Mouse (Mus musculus): ENCODE data around the gene Fam84a. TPM values are rescaled to one million over a fixed set of nuclear protein-coding genes. Genes with fewer than 3 reads are reported as not detected.

Fam84a gene
- polyA plus RNA-seq (2014; fragmentation: Nextera tagmentation; extraction: Ambion mirVana), result 62.7 and 65.3 TPM in 2 replicates

DNA sequence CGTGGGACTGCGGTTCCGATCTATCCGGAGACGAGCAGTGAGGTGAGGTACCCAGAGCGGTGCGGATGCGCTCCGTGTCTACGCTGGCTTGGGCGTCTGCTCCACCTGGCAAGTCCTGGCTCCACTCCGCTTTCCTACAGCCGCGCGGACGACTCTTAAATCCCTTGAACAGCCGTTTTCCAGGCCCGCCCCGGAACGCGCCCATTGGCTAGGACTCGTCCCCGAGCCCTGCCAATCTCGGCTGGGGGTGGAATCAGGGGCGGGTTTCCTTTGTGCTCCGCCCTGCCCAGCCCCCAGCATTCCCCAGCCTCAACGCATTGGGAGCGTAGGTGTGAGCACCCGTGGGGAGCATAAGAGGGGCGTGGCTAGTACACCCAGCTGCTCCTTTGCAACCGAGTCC is at the start of gene Fam84a:
Gene Fam84a (minus strand): TSS at position 134 of the 400 bp plus-strand sequence.
- Histone ChIP-seq H3K27me3 (ENCODE audit: control insufficient read depth, insufficient read depth, low read length) (peaks cover 7% of the 10 kb centered on the region; the same call in 1 of the 2 replicates), H3K4me3 (ENCODE audit: low read depth, low read length) (peak within 1 kb of the TSS; percentile 62), H3K9ac (replicated peaks; ENCODE audit: low read depth, low read length) (peak within 1 kb of the TSS; percentile 63), H3K4me1 (ENCODE audit: control insufficient read depth, insufficient read depth, low read length) (no peaks in the 10 kb centered on the region; the same call in 1 of the 2 replicates), H3K36me3 (ENCODE audit: control insufficient read depth, insufficient read depth, low read length) (no peaks in the 10 kb centered on the region), H3K27ac (ENCODE audit: low read depth, low read length) (peak within 1 kb of the TSS; percentile 66; the same call in 1 of the 2 replicates), H3K4me2 (ENCODE audit: low read depth, low read length) (peak within 1 kb of the TSS; percentile 69), H3K9me3 (ENCODE audit: control insufficient read depth, low read length) (no peaks in the 10 kb centered on the region)
- peak; percentile 98 for ATAC-seq (ENCODE audit: low read depth)
- under 1% methylated on average over 31 of the region's 31 CpGs for WGBS

DNA sequence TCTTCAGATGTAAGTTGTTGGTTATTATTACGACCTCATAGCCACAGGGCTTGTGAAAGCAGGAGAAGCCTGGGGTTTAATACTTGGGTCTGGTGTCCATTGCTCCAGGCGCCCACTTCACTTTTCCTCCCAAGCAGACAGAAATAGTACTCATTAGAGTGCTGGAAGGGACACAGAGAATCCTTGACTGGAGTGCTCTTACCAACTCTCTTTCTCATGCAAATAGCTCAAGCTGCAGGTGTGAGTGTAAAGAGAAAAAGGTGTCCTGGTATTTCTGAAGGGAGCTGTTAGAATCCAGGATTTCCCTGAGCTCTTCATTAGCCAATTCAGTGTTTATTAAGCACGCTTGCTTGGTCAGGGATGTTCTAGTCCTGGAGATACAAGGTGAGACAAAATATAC is 43.6 kb upstream of the Fam84a start:
- no peak overlapping the region for H3K4me3 ChIP-seq (ENCODE audit: low read depth, low read length)
- H3K9ac ChIP-seq (replicated peaks; ENCODE audit: low read depth, low read length), result no peak overlapping the region
- no peaks in the 10 kb centered on the region for H3K27me3 ChIP-seq (ENCODE audit: control insufficient read depth, insufficient read depth, low read length)
- no peak for ATAC-seq (ENCODE audit: low read depth)
- whole genome bisulfite sequencing, result 75% methylated on average over 3 of the region's 3 CpGs
- no peaks in the 10 kb centered on the region for H3K4me1 ChIP-seq (ENCODE audit: control insufficient read depth, insufficient read depth, low read length)
- H3K4me2 ChIP-seq (ENCODE audit: low read depth, low read length), result no peak overlapping the region
- no peaks in the 10 kb centered on the region for H3K36me3 ChIP-seq (ENCODE audit: control insufficient read depth, insufficient read depth, low read length)
- no peak overlapping the region for H3K27ac ChIP-seq (ENCODE audit: low read depth, low read length)
- no peaks in the 10 kb centered on the region for H3K9me3 ChIP-seq (ENCODE audit: control insufficient read depth, low read length)

DNA sequence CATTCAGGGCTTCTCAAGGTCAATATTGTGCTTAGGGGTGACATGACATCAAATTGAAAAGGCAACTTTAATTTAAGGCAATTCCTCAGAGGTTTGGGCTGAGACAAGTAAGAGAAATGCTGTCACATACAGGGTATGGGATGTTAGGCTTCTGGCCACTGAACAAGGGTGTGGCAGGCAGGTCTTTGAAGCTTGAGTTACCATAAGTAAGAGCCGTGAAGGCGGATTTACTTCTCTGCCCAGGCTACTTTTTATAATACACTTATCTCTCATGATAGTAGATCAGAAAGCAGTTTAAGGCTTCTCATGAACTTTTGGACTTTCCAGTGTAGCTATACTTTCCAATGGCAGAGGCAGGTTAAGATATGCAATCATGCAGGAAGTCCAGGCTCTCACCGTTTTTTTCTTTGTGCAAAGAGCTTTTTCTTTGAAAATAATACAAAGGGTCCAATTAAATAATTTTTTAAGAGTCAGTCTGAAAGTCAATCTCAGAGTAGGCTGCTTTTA is 34.9 kb upstream of the Fam84a start:
- H3K27ac ChIP-seq (ENCODE audit: low read depth, low read length), result no peak overlapping the region
- no peak for ATAC-seq (ENCODE audit: low read depth)
- H3K27me3 ChIP-seq (ENCODE audit: control insufficient read depth, insufficient read depth, low read length), result no peaks in the 10 kb centered on the region
- no peak overlapping the region for H3K9ac ChIP-seq (replicated peaks; ENCODE audit: low read depth, low read length)
- H3K4me2 ChIP-seq (ENCODE audit: low read depth, low read length), result no peak overlapping the region
- no peaks in the 10 kb centered on the region for H3K36me3 ChIP-seq (ENCODE audit: control insufficient read depth, insufficient read depth, low read length)
- H3K4me3 ChIP-seq (ENCODE audit: low read depth, low read length), result no peak overlapping the region
- no peaks in the 10 kb centered on the region for H3K9me3 ChIP-seq (ENCODE audit: control insufficient read depth, low read length)
- no peaks in the 10 kb centered on the region for H3K4me1 ChIP-seq (ENCODE audit: control insufficient read depth, insufficient read depth, low read length)
- 84% methylated on average over 3 of the region's 3 CpGs for WGBS

DNA sequence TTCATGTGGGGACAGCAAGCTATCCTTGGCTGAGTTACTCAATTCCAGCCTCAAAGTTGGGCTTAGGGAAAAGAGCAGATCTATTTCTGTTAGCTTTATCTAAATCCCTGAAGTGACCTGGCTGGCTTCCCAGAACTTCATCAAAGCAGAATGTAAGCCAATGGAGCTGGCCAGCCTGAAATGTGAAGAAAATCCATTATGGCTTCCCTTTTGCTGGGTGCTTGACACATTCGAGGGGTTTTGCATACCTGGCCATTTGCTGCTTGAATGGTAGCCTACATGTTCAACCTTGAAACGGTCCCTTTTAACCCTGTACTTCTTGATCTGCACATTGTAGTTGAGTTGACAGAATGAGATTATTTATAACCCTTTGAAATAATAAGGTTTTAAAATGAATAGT is 13.9 kb upstream of the Fam84a start:
- H3K27me3 ChIP-seq (ENCODE audit: control insufficient read depth, insufficient read depth, low read length), result no peaks in the 10 kb centered on the region
- no peak overlapping the region for H3K4me2 ChIP-seq (ENCODE audit: low read depth, low read length)
- 74% methylated on average over 2 of the region's 2 CpGs for WGBS
- no peaks in the 10 kb centered on the region for H3K36me3 ChIP-seq (ENCODE audit: control insufficient read depth, insufficient read depth, low read length)
- no peaks in the 10 kb centered on the region for H3K9me3 ChIP-seq (ENCODE audit: control insufficient read depth, low read length)
- no peak overlapping the region for H3K4me3 ChIP-seq (ENCODE audit: low read depth, low read length)
- no peaks in the 10 kb centered on the region for H3K4me1 ChIP-seq (ENCODE audit: control insufficient read depth, insufficient read depth, low read length)
- no peak overlapping the region for H3K9ac ChIP-seq (replicated peaks; ENCODE audit: low read depth, low read length)
- ATAC-seq (ENCODE audit: low read depth), result no peak
- no peak overlapping the region for H3K27ac ChIP-seq (ENCODE audit: low read depth, low read length)

DNA sequence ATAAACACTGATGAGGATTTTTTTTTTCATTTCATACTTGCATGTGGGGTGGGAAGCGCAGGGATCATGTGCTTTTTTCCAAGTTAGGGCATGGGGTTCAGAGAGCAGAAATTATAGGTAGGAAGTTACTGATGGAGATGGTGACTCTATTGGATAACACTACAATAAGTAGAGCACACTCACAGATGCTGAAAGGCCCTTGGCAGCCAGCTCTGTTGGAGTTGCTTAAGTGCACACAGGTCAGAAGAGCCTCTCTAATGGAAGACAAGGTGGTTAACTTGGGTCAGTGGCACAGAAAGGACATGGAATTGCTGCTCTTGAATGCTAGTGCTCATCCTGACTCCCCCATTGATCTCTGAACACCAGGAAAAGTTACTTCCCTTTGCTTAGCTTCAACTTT is 13.1 kb upstream of the Fam84a start:
- no peak overlapping the region for H3K4me2 ChIP-seq (ENCODE audit: low read depth, low read length)
- H3K4me1 ChIP-seq (ENCODE audit: control insufficient read depth, insufficient read depth, low read length), result no peaks in the 10 kb centered on the region
- no peaks in the 10 kb centered on the region for H3K9me3 ChIP-seq (ENCODE audit: control insufficient read depth, low read length)
- no peak for ATAC-seq (ENCODE audit: low read depth)
- H3K27ac ChIP-seq (ENCODE audit: low read depth, low read length), result no peak overlapping the region
- 90% methylated on average over 1 of the region's 1 CpGs for WGBS
- no peak overlapping the region for H3K9ac ChIP-seq (replicated peaks; ENCODE audit: low read depth, low read length)
- H3K27me3 ChIP-seq (ENCODE audit: control insufficient read depth, insufficient read depth, low read length), result no peaks in the 10 kb centered on the region
- H3K36me3 ChIP-seq (ENCODE audit: control insufficient read depth, insufficient read depth, low read length), result no peaks in the 10 kb centered on the region
- H3K4me3 ChIP-seq (ENCODE audit: low read depth, low read length), result no peak overlapping the region

DNA sequence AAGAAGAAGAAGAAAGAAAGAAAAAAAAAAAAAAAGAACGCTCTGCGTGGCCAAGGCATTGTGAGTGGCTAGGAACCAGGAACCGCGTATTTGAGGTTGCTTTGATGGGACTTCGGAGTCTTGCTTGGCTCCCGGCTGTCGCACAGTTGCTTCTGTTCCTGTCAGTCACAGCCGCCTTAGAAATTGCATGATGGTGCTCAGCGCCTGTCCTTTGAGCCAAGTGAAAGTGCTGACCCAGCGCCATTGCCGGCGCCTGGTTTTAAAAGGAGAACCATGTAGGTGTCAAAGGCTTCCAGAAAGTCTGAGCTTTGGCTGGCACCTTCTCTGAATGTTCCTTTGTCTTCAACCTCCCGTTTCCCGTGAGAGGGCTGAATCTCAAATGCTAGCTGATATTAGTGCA is 572 bp upstream of the Fam84a start:
- Histone ChIP-seq H3K27me3 (ENCODE audit: control insufficient read depth, insufficient read depth, low read length) (peaks cover 7% of the 10 kb centered on the region; the same call in 1 of the 2 replicates), H3K27ac (ENCODE audit: low read depth, low read length) (0 out of 2 replicates have a peak overlapping the region, but pooled peaks have one; percentile 23), H3K9me3 (ENCODE audit: control insufficient read depth, low read length) (no peaks in the 10 kb centered on the region), H3K4me2 (ENCODE audit: low read depth, low read length) (peak overlapping the region; percentile 69), H3K4me1 (ENCODE audit: control insufficient read depth, insufficient read depth, low read length) (no peaks in the 10 kb centered on the region; the same call in 1 of the 2 replicates), H3K4me3 (ENCODE audit: low read depth, low read length) (peak overlapping the region; percentile 62), H3K9ac (replicated peaks; ENCODE audit: low read depth, low read length) (no peak overlapping the region; the same call in 1 of the 2 replicates), H3K36me3 (ENCODE audit: control insufficient read depth, insufficient read depth, low read length) (no peaks in the 10 kb centered on the region)
- peak; percentile 18; the same call in 1 of the 2 replicates for ATAC-seq (ENCODE audit: low read depth)
- WGBS, result 0% methylated on average over 14 of the region's 14 CpGs

DNA sequence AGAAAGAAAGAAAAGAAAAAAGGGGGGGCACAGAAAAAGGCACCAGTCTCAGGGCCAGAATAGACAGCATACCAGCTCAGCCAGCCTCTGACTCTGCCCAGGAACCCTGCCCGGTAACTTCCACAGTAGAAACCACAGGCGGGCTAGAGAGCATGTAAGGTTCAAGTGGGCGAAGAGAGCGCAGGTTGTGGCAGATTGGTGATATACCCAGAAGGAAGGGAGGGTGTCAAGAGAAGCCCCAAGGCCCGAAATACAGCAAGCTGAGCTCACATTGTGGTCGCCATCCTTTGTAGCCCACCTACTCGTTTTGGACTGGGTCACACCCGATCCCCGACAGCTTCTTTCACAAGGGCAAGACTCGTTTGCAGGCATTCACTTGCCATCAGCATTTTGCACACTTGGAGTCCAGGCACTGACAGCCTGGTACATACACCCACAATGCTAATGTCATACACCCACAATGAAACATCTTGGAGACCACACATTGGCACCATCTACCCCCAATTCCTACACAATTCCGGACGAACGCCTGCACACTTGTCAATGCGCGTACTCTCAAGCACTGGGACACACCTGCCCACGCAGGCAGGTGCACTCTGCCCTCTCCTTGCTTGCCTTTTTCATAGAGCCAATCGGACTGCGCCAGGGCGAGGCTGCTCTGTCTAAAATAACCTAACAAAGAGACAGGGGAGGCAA is 770 bp downstream of the Fam84a start:
- peak; percentile 47 for ATAC-seq (ENCODE audit: low read depth)
- H3K27ac ChIP-seq (ENCODE audit: low read depth, low read length), result peak overlapping the region; percentile 66; the same call in 1 of the 2 replicates
- H3K36me3 ChIP-seq (ENCODE audit: control insufficient read depth, insufficient read depth, low read length), result no peaks in the 10 kb centered on the region
- no peaks in the 10 kb centered on the region for H3K9me3 ChIP-seq (ENCODE audit: control insufficient read depth, low read length)
- peak overlapping the region; percentile 63 for H3K9ac ChIP-seq (replicated peaks; ENCODE audit: low read depth, low read length)
- H3K4me2 ChIP-seq (ENCODE audit: low read depth, low read length), result peak overlapping the region; percentile 69
- peak overlapping the region; percentile 62 for H3K4me3 ChIP-seq (ENCODE audit: low read depth, low read length)
- whole genome bisulfite sequencing, result 4% methylated on average over 19 of the region's 19 CpGs
- peaks cover 7% of the 10 kb centered on the region; the same call in 1 of the 2 replicates for H3K27me3 ChIP-seq (ENCODE audit: control insufficient read depth, insufficient read depth, low read length)
- H3K4me1 ChIP-seq (ENCODE audit: control insufficient read depth, insufficient read depth, low read length), result no peaks in the 10 kb centered on the region; the same call in 1 of the 2 replicates

DNA sequence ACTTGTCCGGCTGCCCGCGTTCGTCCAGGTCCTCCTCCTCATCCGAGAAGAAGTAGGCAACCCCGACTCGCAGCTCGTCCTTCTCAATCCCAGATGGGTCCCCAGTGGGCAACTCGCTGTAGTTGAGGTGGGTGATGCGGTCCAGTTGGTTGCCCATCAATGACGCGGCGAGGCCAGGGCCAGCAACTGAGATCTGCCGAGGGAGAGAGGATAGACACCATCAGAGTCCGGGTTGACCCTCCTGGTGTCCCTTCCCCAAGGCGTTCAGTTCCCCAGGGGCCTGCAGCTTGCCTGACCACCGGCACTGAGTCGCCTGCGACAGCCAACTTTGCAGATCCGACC is 1.3 kb downstream of the Fam84a start:
- under 1% methylated on average over 20 of the region's 20 CpGs for WGBS
- no peak for ATAC-seq (ENCODE audit: low read depth)

More for the DNA sequence above, 1.3 kb downstream of the Fam84a start:
- Histone ChIP-seq H3K9me3 (ENCODE audit: control insufficient read depth, low read length) (no peaks in the 10 kb centered on the region), H3K4me1 (ENCODE audit: control insufficient read depth, insufficient read depth, low read length) (no peaks in the 10 kb centered on the region; the same call in 1 of the 2 replicates), H3K4me2 (ENCODE audit: low read depth, low read length) (peak overlapping the region; percentile 69), H3K9ac (replicated peaks; ENCODE audit: low read depth, low read length) (peak overlapping the region; percentile 63), H3K4me3 (ENCODE audit: low read depth, low read length) (peak overlapping the region; percentile 62), H3K27me3 (ENCODE audit: control insufficient read depth, insufficient read depth, low read length) (peaks cover 7% of the 10 kb centered on the region; the same call in 1 of the 2 replicates), H3K36me3 (ENCODE audit: control insufficient read depth, insufficient read depth, low read length) (no peaks in the 10 kb centered on the region), H3K27ac (ENCODE audit: low read depth, low read length) (no peak overlapping the region; the same call in 1 of the 2 replicates)

All from neural tube, embryonic 14.5 days (tissue).